Mouse (Mus musculus) kidney, postnatal 25 days (tissue): ENCODE data around the gene Tmprss6.

Source experiments
- DNase-seq, 2 experiments: peaks; one replicate each; pipeline ENCODE4 v3.0.0; 2021; ENCODE audit warnings: mixed read lengths in 2 of 2

Gene Tmprss6

GRCm38 (mm10) chr15:78468379-78468937 lies at the start of gene Tmprss6:
TSS of gene Tmprss6 (minus strand) at chr15:78468634.
- no peak for DNase-seq

DNA sequence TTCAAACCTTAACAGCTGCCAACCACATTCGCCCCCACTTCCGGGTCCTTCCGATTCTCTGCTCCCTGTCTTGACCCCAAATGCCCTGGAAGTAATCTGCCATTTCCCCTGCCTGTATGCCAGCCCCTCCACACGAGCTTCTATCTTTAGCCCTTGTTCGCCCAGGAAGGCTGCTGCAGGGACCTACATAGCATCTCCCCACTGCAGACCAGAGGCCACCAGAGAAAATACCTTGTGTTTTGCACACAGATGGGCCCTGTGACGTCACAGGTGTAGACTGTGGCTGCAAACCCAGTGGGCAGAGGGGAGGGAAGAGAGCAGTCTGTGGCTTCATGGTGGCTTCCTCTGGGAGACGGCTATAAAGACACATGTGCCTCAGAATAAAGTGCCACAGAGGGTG lies 49.8 kb upstream of the Tmprss6 start:
- no peak for DNase-seq

DNA sequence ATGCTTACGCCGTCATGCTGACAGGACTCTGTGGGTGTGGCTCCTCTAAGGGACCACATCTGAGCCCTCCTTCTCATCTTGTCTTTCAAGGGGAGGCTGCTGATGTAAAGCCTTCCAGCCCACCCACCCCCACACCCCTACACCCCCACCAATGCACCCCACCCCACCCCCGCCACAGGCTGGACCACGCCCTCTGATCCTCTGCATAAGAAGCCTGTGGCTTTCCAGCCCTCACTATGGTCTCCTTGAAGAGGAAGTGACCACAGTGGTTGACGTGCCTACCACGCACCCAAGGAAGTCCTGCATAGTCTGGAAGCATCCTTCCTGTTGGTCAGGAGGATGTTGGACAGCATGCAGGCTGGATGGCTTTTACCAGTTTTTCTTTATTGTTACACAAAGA lies 47.3 kb upstream of the Tmprss6 start:
- DNase-seq, result no peak

- DNase-seq, result peak; percentile 78 to 86
These were observed 46.1 kb upstream of the Tmprss6 start for GRCm38 (mm10) chr15:78514393-78515146.

- DNase-seq, result no peak
These were observed 44.6 kb upstream of the Tmprss6 start for GRCm38 (mm10) chr15:78513019-78513418.

DNA sequence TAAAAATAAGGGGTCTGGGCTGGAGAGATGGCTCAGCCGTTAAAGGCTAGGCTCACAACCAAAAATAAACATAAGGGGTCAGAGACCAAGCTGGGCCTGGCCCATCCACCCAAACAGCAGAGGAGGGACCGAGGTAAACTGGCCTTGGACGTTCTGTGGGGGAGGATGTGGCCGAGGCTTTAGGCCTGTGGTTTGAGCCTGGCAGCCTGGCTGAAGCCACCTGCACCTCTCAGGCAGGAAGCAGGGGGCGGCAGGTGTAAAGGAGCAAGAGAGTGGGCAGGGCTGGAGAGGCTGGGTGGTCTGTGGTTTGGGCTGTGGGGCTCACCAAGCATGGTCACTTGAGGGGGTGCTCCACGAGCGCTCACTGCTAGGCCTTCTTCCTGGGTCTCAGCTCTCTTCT lies 43.5 kb upstream of the Tmprss6 start:
- no peak for DNase-seq

DNA sequence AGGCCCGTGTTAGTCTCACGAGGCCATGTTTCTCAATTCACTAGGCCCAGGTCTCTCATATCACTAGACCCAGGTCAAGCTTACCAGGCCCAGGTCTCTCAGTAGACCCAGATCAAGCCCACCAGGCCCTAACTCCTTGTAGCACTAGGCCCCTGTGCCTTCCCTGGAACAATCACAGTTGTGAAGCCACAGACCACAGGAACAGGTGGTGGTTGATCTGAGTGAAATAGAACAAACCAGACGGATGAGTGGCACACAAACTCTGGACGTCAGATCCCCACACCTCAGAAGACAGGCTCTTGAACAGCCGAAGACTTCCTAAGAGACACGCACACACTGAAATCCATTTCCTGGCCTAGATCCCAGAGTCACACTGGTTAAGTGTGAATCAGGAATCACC lies 42.3 kb upstream of the Tmprss6 start:
- DNase-seq, result no peak

DNA sequence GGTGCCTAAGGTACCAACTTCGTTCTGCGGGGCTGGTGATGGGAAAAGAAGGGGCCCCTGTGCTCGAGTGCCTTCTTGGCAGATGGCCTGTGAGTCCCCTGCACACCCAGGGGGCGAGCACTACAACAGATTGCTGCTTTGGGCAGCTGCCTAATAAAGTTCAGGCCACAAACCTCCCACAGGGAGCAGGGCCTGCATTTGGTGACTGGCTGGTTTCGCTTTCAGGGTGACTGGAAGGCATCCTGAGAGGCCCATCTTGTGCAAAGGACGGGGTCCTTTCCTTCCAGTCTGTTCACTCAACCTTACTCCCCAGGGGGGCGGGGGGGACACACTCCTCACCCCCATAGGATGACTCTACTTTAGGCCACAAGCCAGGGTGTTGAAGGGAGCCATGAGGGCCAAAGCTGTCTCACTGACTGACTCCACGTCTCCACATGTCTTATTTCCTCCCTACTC lies 41.7 kb upstream of the Tmprss6 start:
- no peak for DNase-seq

- DNase-seq, result no peak
These were observed 41.0 kb upstream of the Tmprss6 start for GRCm38 (mm10) chr15:78509297-78509899.

DNA sequence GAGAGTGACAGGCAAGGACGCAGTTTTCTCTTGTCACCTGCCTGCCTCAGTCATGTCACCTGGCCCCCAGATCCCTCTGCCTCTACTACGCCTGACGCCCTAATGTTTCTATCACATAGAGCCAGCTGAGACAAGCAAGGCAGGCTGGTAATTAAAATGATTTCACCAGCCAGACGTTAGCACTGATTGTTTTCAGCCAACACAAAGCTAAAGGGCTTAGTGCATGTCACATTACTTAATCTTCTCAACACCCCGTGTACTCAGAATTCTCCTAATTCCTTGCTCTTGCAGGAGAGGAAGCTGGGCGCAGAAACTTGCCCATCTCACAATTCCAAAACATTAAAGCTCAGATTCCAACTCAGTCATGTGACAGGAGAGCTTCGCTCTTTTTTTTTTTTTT lies 40.0 kb upstream of the Tmprss6 start:
- DNase-seq, result no peak

DNA sequence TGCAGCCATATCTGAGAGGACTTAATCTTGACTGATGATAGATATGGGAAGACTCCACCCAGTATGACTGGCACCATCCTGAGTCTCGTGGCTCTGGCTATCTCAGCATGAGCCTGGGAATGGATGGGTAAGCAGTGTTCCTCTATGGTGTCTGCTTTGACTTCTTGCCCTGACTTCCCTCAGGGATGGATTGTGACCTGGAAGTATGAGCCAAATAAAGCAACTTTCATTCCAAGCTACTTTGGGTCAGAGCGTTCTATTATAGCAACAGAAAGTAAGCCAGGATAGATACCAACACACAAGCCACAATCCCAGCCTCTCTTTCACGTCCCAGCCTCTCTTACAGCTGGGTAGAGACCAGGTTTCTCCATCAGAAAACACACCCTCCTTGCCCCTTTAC lies 37.1 kb upstream of the Tmprss6 start:
- DNase-seq, result no peak

GRCm38 (mm10) chr15:78504816-78505215 lies 36.4 kb upstream of the Tmprss6 start:
- DNase-seq, result no peak

GRCm38 (mm10) chr15:78504013-78504412 lies 35.6 kb upstream of the Tmprss6 start:
- no peak for DNase-seq

DNA sequence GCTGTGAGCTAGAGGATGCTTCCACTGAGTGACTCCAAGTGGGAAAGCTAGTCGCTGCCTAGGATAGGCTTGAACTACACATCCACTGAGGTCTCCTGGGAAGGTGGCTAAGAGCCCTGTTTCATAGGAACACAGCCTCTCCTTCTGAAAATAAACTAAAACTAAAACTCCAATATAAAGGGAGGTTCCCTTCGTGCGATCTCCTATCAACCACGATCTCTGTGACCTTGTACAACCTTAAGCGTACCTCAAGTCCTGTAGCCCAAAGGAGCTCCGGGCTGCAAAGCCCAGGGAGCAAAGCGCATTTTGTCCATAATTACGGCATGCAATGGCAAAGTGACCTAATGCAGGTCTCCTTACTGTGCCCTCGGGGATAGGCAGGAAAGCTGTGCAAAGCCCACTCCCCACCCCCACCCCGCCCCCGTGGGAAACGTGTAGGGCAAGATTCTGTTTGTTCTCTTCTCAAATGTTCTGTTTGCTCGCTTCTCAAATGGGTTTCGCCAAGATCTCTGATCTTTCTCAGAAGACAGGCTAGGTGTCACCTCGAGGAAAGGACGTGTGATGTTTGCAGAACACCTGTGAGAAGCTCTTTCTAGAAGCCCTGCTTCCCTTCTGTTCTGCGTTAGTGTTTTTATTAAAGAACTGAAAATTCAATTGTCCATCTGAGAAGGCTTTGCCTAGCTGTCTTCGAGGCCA lies 34.2 kb upstream of the Tmprss6 start:
- DNase-seq, result no peak

GRCm38 (mm10) chr15:78494968-78495406 lies 26.6 kb upstream of the Tmprss6 start, which contains the start of gene Il2rb:
TSS of gene Il2rb (minus strand) at chr15:78495271.
- DNase-seq, result no peak

DNA sequence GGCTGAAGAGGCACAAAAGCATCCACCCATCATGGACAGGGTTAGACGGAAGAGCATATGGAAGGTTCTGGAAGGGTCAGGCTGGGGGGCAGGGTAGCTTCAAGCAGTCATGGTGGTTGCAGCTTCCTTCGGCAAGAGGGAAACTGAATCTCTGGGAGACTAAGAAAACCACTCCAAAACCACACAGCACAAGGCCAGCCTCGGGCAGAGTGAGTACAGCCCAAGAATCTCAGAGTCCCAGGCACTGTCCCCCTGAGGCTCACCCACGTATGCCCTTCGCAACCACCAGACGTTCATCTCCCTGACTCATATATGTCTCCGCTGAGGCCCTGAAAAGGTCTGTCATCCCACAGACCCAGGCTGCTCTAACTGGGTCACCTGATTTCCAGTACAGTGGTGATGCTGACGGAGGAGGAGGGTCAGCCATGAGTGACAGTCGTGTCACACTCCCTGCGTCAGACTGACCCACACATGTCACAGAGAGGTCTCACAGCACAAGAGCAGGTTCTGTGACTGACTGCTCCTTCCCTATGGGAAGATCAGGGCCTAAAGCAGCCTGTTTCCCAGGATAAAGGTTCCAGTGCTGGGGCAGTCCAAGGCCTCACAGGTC lies 25.1 kb upstream of the Tmprss6 start:
- no peak for DNase-seq

- DNase-seq, result no peak
These were observed 22.9 kb upstream of the Tmprss6 start for GRCm38 (mm10) chr15:78491301-78491700.

DNA sequence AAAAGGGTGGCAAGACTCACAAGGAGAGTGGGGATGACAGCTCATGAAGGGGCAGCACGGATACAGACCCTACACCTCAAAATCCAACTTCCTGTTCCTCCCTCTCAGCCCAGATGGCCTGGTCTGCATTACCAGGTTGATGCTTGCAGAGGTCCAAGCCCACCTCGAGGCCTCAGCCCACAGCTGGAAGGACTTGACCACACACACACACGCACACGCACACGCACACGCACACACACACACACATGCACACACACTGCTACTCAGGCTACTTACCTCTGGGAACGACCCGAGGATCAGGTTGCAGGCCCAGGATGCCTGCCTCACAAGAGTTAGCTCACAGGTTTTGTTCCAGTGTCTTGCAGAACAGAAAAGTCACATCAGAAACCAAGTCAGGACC lies 21.5 kb upstream of the Tmprss6 start:
- DNase-seq, result no peak

DNA sequence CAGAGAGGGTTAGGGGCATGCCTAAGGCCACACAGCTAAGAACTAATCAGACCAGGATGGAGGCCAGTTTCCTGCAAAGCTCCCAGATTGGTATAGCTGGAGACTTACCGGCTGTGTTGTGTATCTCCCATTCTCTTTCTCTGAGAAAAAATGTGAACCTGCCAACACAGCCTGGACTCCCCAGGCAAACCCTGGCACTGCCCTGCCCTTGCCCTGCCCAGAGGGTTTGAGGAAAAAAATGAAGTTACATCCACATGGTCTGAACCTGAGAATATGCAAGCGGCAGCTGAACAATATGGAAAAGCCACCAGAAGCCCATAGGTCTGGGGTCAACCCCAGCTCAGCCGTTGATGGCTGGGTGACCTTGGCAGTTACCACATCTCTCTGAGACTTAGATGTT lies 20.8 kb upstream of the Tmprss6 start:
- no peak for DNase-seq

DNA sequence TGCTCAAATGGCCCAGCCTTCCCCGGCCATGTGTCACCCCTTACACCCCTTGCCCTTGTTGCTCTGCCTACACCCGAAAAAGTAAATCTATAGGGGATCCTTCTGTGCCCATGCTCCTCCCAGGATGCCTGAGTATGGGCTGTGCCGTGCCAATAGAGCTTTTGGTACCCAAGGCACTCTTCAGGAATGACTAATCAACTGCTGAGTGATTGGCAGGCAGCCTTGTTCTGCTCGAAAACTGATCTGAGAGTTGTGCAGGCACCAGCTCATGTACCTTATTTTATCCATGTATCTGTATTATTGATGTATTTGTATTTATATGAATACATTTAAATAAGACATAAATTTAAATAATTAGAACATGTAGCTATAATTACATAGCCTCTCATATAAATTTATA lies 18.6 kb upstream of the Tmprss6 start:
- DNase-seq, result no peak

DNA sequence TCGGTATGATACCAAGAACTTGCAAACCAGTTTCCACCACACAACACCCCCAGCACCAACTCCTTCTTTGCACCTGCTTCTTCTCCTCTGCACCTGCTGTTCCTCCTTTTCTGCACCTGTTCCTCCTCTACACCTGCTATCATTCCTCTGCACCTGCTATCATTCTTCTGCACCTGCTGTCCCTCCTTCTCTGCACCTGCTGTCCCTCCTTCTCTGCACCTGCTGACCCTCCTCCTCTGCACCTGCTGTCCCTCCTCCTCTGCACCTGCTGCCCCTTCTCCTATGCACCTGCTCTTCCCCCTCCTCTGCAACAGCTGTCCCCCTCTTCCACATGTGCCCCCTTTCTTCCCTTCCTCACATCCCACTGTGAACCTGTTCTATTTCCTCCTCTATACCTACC lies 18.1 kb upstream of the Tmprss6 start:
- no peak for DNase-seq

DNA sequence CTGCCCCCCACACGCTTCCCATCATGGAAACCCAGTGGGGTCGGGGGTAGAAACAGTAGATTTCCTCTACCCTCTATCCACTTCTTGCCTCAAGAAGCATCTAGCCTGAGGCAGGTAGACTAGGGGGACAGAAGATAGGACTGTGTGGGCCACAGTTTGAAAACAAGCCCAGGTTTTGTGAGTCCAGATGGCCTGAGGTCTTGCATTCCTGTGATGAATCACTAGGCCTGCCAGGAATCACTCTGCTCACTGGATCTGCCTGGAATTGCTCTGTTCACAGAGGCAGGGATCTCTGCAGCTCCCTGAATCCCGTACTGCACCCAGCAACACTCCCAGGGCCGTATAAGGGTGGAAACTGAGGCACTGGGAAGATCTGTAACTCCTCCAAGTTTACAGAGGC lies 14.9 kb upstream of the Tmprss6 start:
- no peak for DNase-seq

- no peak for DNase-seq
These were observed 14.1 kb upstream of the Tmprss6 start for GRCm38 (mm10) chr15:78482518-78482917.
